In genomic region chr13:103862041-103862440, GRCm38 (mm10) we compare ENCODE assay signal across 17 mouse cellular contexts. TPM values are rescaled to one million over a fixed set of nuclear protein-coding genes. Genes with fewer than 3 reads are reported as not detected.
A peak's percentile ranks its signal among the peaks of the same experiment; 100 is the strongest.
DNase-seq lines count a peak whose midpoint lies in the region; ATAC-seq lines count a peak whose summit lies in the region.
"Had no signal": no experiment of that assay in that cellular context is flagged by ENCODE, and none has a peak within 500 bp of the region (broad histone marks: within the 10 kb centered on the region; RNA-seq: fewer than 3 reads in every experiment).

No protein-coding gene starts in this region.

- H3K4me3 ChIP-seq in kidney, embryonic 16.5 days (ENCODE audit: low read length): no peak overlapping the region
- H3K4me3 ChIP-seq in forebrain, embryonic 15.5 days: no peak overlapping the region
- H3K4me3 ChIP-seq: embryonic facial prominence, embryonic 12.5 days; heart, adult 2 months; heart, embryonic 12.5 days; hindbrain, embryonic 10.5 days had no signal

- H3K9me3 ChIP-seq in kidney, embryonic 16.5 days (ENCODE audit: low read length): no peaks in the 10 kb centered on the region
- no peaks in the 10 kb centered on the region for H3K9me3 ChIP-seq in forebrain, embryonic 15.5 days
- H3K9me3 ChIP-seq: embryonic facial prominence, embryonic 12.5 days; heart, embryonic 12.5 days; hindbrain, embryonic 10.5 days had no signal

- H3K36me3 ChIP-seq in kidney, embryonic 16.5 days (ENCODE audit: insufficient read depth, low read length): peaks cover 14% of the 10 kb centered on the region; the same call in 1 of the 2 replicates
- H3K36me3 ChIP-seq in forebrain, embryonic 15.5 days: peaks cover 12% of the 10 kb centered on the region; the same call in 1 of the 2 replicates

- 0 out of 2 replicates have a peak, but pooled peaks cover 2% of the 10 kb centered on the region for H3K4me1 ChIP-seq in kidney, embryonic 16.5 days (ENCODE audit: insufficient read depth, low read length)
- no peaks in the 10 kb centered on the region for H3K4me1 ChIP-seq in forebrain, embryonic 15.5 days
- H3K4me1 ChIP-seq: embryonic facial prominence, embryonic 12.5 days; heart, embryonic 12.5 days; hindbrain, embryonic 10.5 days had no signal

- H3K27me3 ChIP-seq in kidney, embryonic 16.5 days (ENCODE audit: insufficient read depth, low read length): no peaks in the 10 kb centered on the region
- H3K27me3 ChIP-seq in forebrain, embryonic 15.5 days: no peaks in the 10 kb centered on the region
- H3K27me3 ChIP-seq: embryonic facial prominence, embryonic 12.5 days; heart, embryonic 12.5 days had no signal

- WGBS in kidney, embryonic 16.5 days: 62% methylated on average over 4 of the region's 4 CpGs
- WGBS in forebrain, embryonic 15.5 days: 73% methylated on average over 4 of the region's 4 CpGs

- H3K4me2 ChIP-seq in kidney, embryonic 16.5 days (replicated peaks; ENCODE audit: low read depth, low read length): no peak overlapping the region
- no peak overlapping the region for H3K4me2 ChIP-seq in forebrain, embryonic 15.5 days (replicated peaks)
- H3K4me2 ChIP-seq: embryonic facial prominence, embryonic 12.5 days; heart, embryonic 12.5 days; hindbrain, embryonic 14.5 days had no signal

- peak; percentile 77; the same call in 1 of the 2 replicates for ATAC-seq in kidney, embryonic 16.5 days (ENCODE audit: low FRiP score, low TSS enrichment)
- no peak for ATAC-seq in forebrain, embryonic 15.5 days (replicated peaks)
- ATAC-seq: forebrain, embryonic 16.5 days had no signal

- DNase-seq in kidney, adult 9 months: peak; percentile 87
- no peak for DNase-seq in kidney, adult 18-20 months
- peak; percentile 28 to 44 for DNase-seq in kidney, postnatal 25 days
- no peak for DNase-seq in lung, postnatal 10 days
- DNase-seq: adrenal gland, postnatal 10 days; cerebellum, adult 11 months; cerebellum, adult 8-10 months; cerebellum, postnatal 25 days; gastrocnemius, postnatal 14 days; heart, adult 2 months had no signal

- H3K9ac ChIP-seq in kidney, embryonic 16.5 days (replicated peaks; ENCODE audit: low read length): no peak overlapping the region
- H3K9ac ChIP-seq in forebrain, embryonic 15.5 days (replicated peaks): no peak overlapping the region
- H3K9ac ChIP-seq: embryonic facial prominence, embryonic 12.5 days; heart, embryonic 12.5 days; hindbrain, embryonic 14.5 days had no signal

- no peak overlapping the region for H3K27ac ChIP-seq in kidney, embryonic 16.5 days (ENCODE audit: low read length)
- no peak overlapping the region for H3K27ac ChIP-seq in forebrain, embryonic 15.5 days (replicated peaks)
- H3K27ac ChIP-seq: embryonic facial prominence, embryonic 12.5 days; heart, adult 2 months; hindbrain, embryonic 10.5 days; hindbrain, embryonic 14.5 days had no signal

RNA-seq across cellular contexts. Expression of gene Erbin, which starts 58.3 kb away (rescaled TPM):
- 15.8 and 18.2 TPM in 2 replicates for polyA plus RNA-seq in kidney, embryonic 16.5 days (2015; fragmentation: Nextera tagmentation; extraction: Ambion mirVana)
- 9.8 and 10.9 TPM in 2 replicates for polyA plus RNA-seq in forebrain, embryonic 15.5 days (2015; fragmentation: Nextera tagmentation; extraction: Ambion mirVana)

Comparison
In these comparisons a context has a peak if more than half of its experiments do, and no peak if none do; other contexts are left out.
1. DNase-seq: peak in kidney, adult 9 months (single experiment) and kidney, postnatal 25 days (2 of 2); none in kidney, adult 18-20 months (single experiment) and lung, postnatal 10 days (single experiment).